Mouse (Mus musculus) kidney, adult 8-10 months (tissue): ENCODE results near the gene Olfr196.
"Not testable (repeated sequence)": the region's sequence is repeated elsewhere in the genome, so short reads cannot be mapped to it uniquely, and the experiment has no call there.

Experiments
- DNase-seq, 2 experiments: peaks; one replicate each; pipeline ENCODE4 v3.0.0; 2022

The Olfr196 gene

DNA sequence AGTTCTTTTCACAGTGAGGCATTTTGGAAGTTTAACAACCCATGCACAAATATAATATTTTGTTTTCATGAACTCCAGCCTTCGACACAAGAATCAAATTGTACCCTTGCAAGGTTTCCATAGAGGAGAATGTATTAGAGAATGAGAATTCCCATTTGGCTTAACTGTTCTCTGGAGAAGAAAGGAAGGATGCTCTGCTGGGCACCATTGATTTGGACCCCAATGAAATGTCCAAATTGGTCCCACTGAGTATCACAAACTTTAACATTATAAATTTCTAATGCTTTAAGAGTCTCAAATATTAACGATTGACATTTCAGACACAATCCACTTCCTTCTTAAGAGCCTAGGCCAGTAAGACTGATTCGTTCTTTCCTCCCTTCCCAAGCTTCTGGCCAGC, at the start of gene Olfr196:
Olfr196 (minus strand) TSS at position 101 of the 400 bp plus-strand sequence.
- no peak for DNase-seq

DNA sequence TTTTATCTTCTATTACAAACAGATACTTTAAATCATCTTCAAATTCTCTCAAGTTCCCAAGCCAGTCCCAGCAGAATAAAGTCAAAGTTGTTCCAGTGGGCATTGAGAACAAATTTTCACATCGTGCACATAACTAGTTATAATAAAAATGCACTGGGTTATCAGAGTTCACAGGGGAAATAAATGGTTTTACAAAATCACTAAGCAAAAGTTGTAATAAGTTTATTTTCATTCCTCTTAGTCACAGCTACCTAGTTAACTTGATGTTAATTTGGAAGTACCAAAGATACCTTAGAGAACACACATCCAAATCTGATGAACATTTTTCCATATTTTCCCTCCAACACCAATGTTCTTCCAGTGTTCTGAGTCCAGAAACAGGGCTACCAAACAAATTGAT, 49.4 kb upstream of the Olfr196 start, which contains the start of gene Olfr199:
Olfr199 (minus strand) TSS at position 101 of the 400 bp plus-strand sequence.
- DNase-seq: not testable (repeated sequence)

DNA sequence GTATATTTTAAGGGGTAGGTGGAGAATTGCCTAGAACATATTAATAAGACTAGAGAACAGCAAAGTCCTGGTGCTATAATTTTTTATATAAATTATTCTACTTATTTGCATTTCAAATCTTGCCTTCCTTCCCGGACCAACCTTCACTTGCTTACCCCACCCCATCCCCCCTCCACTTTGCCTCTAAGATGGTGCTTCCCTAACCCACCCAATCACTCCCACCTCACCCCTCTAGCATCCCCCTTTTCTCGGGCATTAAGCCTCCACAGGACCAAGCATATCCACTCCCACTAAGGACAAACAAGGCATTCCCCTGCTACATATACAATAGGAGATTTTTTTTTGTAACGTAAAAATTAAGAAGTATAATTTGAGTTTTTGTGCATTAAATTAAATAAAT, 47.6 kb upstream of the Olfr196 start:
- DNase-seq: not testable (repeated sequence)

DNA sequence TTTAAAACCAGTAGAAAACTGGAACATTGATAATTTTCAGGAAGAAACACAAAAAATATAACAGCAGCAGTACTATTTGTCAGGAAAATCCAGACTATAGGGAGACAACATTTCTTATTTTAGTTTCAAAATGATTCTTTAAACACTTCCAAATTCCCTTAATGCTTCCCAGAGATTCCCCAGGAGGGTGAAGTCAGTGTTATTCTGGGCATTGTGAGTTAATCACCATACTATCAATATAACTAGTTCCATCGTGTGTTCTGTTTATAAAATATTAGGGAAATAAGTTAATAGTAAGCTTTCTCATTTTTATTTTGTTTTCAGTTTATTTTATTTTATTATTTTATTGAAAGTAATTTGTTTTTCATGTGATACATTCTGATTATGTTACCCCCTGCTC, 33.2 kb upstream of the Olfr196 start, which contains the start of gene Olfr198:
Olfr198 (minus strand) TSS at position 101 of the 400 bp plus-strand sequence.
- not testable (repeated sequence) for DNase-seq

DNA sequence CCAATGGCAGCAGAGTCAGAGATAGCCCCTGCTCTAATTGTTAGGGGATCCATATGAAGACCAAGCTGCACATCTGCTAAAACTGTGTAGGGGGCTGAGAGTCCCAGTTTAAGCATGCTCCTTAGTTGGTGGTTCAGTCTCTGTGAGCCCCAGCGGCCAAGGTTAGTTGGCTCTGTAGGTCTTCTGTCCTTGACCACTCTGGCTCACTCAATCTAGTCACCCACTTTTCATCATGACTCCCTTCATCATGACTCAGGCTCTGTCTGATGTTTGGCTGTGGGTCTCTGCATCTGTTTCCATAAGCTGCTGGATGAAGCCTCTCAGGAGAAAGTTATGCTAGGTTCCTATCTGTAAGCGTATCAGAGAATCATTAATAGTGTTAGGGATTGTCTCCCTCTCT, 18.3 kb downstream of the Olfr196 start:
- DNase-seq: no peak

DNA sequence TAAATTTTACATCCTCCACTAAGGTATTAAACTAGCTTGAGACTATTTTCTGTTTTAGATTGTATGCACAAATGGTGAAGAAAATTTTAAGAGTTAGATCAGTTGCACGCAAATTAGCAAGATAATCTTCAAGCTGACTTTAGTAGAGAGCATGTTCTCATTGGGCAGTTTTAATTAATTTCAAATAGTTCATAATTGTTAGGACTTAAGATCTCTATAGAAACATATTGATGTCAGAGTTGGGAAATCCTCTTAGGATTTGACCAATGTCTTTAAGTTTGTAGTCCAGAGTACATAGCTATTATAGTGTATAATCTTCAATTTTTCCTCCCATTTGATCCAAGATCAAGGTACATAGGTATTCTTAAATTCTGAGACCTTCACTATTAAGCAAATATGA, 23.5 kb downstream of the Olfr196 start, which contains the start of gene Olfr195:
Olfr195 (plus strand) TSS at position 301 of the 400 bp plus-strand sequence.
- no peak for DNase-seq

DNA sequence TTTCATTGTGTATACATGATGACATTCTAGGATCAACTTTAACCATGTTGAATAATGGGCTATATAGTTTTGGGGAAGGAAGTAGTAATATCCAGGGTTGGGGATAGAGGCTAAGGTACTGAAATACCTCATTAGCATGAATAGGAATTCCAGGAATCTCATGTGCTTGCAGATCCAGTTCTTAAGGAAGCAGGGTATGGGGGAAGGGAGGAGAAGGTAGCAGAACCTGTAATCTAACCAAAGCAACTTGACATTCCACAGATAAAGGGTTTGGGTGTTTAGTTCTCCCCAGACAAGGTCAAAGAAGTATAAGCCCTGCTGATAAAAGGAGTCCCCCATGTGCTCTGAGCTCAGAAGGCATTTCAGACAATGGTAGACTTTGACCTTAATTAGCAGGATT, 29.1 kb downstream of the Olfr196 start:
- no peak for DNase-seq

DNA sequence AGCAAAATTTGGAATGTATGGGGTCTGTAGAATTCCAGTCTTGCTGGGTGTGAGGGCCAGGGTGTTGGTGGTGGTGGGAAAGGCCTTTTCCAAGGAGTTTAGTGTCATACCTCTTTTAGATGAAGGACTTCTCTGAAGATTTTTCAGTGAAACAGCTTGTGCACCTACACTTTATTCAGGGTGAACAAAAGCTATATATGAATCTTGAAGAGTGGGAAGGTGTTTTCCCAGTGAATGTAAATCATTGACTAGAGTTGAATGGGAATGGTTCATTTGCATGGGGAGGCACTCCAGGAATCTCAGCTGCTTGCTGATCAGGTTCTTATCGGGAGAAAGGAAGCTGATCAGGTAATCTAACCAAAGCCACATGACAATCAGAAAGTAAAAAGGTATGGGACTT, 39.5 kb downstream of the Olfr196 start:
- DNase-seq: no peak

DNA sequence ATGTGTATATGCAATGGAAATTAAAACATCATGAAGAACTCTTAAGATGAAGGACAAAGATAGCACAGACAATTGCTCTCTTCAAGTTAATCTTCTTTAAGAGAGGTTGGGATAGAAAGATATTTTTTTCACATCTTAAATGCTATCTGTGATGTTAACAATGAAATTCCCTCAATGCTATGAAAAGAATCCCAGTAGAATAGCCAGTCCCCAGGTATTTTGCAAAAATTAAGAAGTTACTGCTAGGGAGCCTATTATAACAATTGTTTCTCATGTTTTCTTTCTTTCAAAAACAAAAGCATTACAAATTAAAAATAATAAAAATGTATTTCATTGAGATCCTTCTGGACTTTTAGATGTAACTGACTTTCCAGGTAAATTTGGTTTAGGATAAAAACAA, 49.3 kb downstream of the Olfr196 start, which contains the start of gene Olfr194:
Olfr194 (minus strand) TSS at position 101 of the 400 bp plus-strand sequence.
- no peak for DNase-seq
